Mouse (Mus musculus) kidney, postnatal 25 days (tissue): ENCODE measurements around the gene Jade2.
"Not testable (repeated sequence)": the region's sequence is repeated elsewhere in the genome, so short reads cannot be mapped to it uniquely, and the experiment has no call there.

Experiments used
- DNase-seq, 2 experiments: peaks; one replicate each; pipeline ENCODE4 v3.0.0; 2021; ENCODE audit warnings: mixed read lengths in 2 of 2

Jade2 gene

GRCm38 (mm10) chr11:51833393-51834066, 23.9 kb downstream of the Jade2 start:
- no peak for DNase-seq

- no peak for DNase-seq
Measured at GRCm38 (mm10) chr11:51832992-51833391, 24.5 kb downstream of the Jade2 start.

- DNase-seq = peak; percentile 56 to 91
Measured at GRCm38 (mm10) chr11:51831962-51832909, 25.2 kb downstream of the Jade2 start.

- no peak for DNase-seq
Measured at GRCm38 (mm10) chr11:51824867-51825424, 32.5 kb downstream of the Jade2 start.

- DNase-seq = peak; percentile 91 to 93
Measured at GRCm38 (mm10) chr11:51823963-51824753, 33.3 kb downstream of the Jade2 start.

- DNase-seq = no peak
Measured at GRCm38 (mm10) chr11:51823271-51823670, 34.2 kb downstream of the Jade2 start.

GRCm38 (mm10) chr11:51822736-51823135, 34.7 kb downstream of the Jade2 start:
- no peak for DNase-seq

GRCm38 (mm10) chr11:51820861-51821260, 36.6 kb downstream of the Jade2 start:
- DNase-seq = peak; percentile 84 to 92

- DNase-seq = peak; percentile 71 to 78
Measured at GRCm38 (mm10) chr11:51819964-51820363, 37.5 kb downstream of the Jade2 start.

- DNase-seq = peak; percentile 28 to 68
Measured at GRCm38 (mm10) chr11:51818837-51819236, 38.6 kb downstream of the Jade2 start.

GRCm38 (mm10) chr11:51817756-51818155, 39.7 kb downstream of the Jade2 start:
- DNase-seq = peak; percentile 88 to 95

- DNase-seq = no peak
Measured at GRCm38 (mm10) chr11:51812022-51812546, 45.4 kb downstream of the Jade2 start.

- no peak for DNase-seq
Measured at GRCm38 (mm10) chr11:51811230-51811629, 46.2 kb downstream of the Jade2 start.

- DNase-seq = peak in 1 of 2 experiments; percentile 63
Measured at GRCm38 (mm10) chr11:51809632-51810224, 47.7 kb downstream of the Jade2 start.

GRCm38 (mm10) chr11:51807108-51807879, 50.2 kb downstream of the Jade2 start:
- DNase-seq = peak; percentile 29 to 53

- peak; percentile 81 to 88 for DNase-seq
Measured at GRCm38 (mm10) chr11:51805221-51805981, 52.1 kb downstream of the Jade2 start.

- no peak for DNase-seq
Measured at GRCm38 (mm10) chr11:51800634-51801325, 56.7 kb downstream of the Jade2 start.

GRCm38 (mm10) chr11:51796272-51796671, 61.2 kb downstream of the Jade2 start:
- DNase-seq = no peak

- DNase-seq = no peak
Measured at GRCm38 (mm10) chr11:51790662-51791061, 66.8 kb downstream of the Jade2 start.

GRCm38 (mm10) chr11:51789735-51790134, 67.7 kb downstream of the Jade2 start:
- not testable (repeated sequence) for DNase-seq
